Mouse (Mus musculus): ENCODE measurements at regions not wholly inside any gene's neighbourhood (a gene's known extent, or its start where the extent isn't known, plus 50 kb on each side); places are given as distances from the start of the nearest gene placed in this dataset.

DNA sequence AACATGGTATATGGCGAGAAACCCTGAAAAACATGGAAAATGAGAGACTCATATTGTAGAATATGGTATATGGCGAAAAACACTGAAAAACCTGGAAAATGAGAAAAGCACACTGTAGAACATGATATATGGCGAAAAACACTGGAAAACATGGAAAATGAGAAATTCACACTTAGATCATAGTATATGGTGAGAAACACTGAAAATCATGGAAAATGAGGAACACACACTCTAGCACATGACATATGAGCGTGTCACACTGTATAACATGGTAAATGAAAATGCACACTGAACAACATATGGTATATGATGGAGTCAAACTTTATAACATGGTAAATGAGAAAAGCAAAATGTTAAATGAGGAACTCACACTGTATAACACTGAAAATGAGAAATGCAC is 89.6 kb upstream of the Rab39b start:
- TF ChIP-seq HCFC1 (IDR thresholded peaks at IDR 0.05; ENCODE audit: borderline replicate concordance, insufficient read depth, low read length) (no peak), MAFK (IDR thresholded peaks at IDR 0.05; ENCODE audit: insufficient read depth, low read depth, low read length) (no peak), ZC3H11A (IDR thresholded peaks at IDR 0.05; ENCODE audit: borderline replicate concordance, low read depth, low read length) (no peak)
